Mouse (Mus musculus) hindbrain, embryonic 14.5 days (tissue): Measurements from ENCODE around the gene Gm10974. TPM values are rescaled to one million over a fixed set of nuclear protein-coding genes. Genes with fewer than 3 reads are reported as not detected.

Source experiments
- ATAC-seq: fragments of 200-750 bp; cut with Nextera tagmentation; 2 replicates; pipeline ENCODE4 v1.8.0; 2017; ENCODE audit warnings: moderate number of reproducible peaks, mild to moderate bottlenecking, moderate TSS enrichment, moderate library complexity; ENCODE audit not compliant: low FRiP score
- DNase-seq: peaks from one replicate; pipeline ENCODE4 v3.0.0-alpha.2; 2015; ENCODE audit warnings: low spot score
- H3K27ac ChIP-seq: fragments of 300-500 bp; sonication (generic); 2 replicates; pipeline ENCODE4 v1.5.1; 2014; ENCODE audit warnings: mild to moderate bottlenecking, moderate library complexity
- H3K27me3 ChIP-seq: fragments of 300-500 bp; sonication (generic); 2 replicates; pipeline ENCODE4 v1.6.1; 2014; ENCODE audit warnings: mild to moderate bottlenecking, low read length, mixed read lengths; ENCODE audit not compliant: control insufficient read depth, insufficient read depth
- H3K36me3 ChIP-seq: fragments of 300-500 bp; sonication (generic); replicated peaks from 2 replicates; pipeline ENCODE4 v1.6.1; 2014; ENCODE audit not compliant: control insufficient read depth, insufficient read depth
- H3K4me1 ChIP-seq: fragments of 300-500 bp; sonication (generic); replicated peaks from 2 replicates; pipeline ENCODE4 v1.6.1; 2014; ENCODE audit warnings: antibody characterized with exemption, low read length, mixed read lengths; ENCODE audit not compliant: control insufficient read depth, insufficient read depth
- H3K4me2 ChIP-seq: fragments of 300-500 bp; sonication (generic); replicated peaks from 2 replicates; pipeline ENCODE4 v1.6.1; 2014; ENCODE audit warnings: mild to moderate bottlenecking, moderate library complexity
- H3K4me3 ChIP-seq: fragments of 300-500 bp; sonication (generic); replicated peaks from 2 replicates; pipeline ENCODE4 v1.5.1; 2014; ENCODE audit warnings: mild to moderate bottlenecking, low read length
- H3K9ac ChIP-seq: fragments of 300-500 bp; sonication (generic); 2 replicates; pipeline ENCODE4 v1.6.1; 2014
- H3K9me3 ChIP-seq: fragments of 300-500 bp; sonication (generic); 2 replicates; pipeline ENCODE4 v1.6.1; 2016; ENCODE audit warnings: low read length; ENCODE audit not compliant: control insufficient read depth
- WGBS: fragments of 180-500 bp; shearing (Covaris S2); extraction: QIAGEN DNeasy Blood & Tissue Kit; methylation state at CpG from one replicate; pipeline ENCODE4 v1.1.7; 2014; 5-methylcytosine and 5-hydroxymethylcytosine counted together
- polyA plus RNA-seq: library from polyadenylated mRNA; unstranded; fragments of >200 nt; fragmentation: Nextera tagmentation; extraction: Ambion mirVana; gene quantifications from 2 replicates; pipeline ENCODE4 v1.2.1, GENCODE M21; 2014

Gm10974 gene
- polyA plus RNA-seq, 1 experiment from 2014 or later, result not detected

DNA sequence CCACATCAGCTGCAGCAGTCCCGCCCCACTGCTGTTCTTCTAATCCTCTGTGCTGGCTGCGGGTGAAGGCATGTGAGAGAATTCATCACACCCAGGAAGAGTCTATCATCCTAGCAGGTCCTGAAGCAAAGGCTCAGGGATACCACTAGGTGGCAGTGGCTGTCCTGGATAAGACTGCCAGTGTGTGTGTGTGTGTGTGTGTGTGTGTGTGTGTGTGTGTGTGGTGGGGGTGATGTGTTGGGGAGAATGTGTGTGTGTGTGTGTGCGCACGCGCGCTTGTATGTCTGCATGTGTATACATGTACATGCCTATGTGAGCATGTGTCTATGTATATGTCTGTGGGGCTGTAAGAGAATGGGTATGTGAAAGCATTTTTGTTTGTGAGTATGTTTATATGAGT, 43.7 kb downstream of the Gm10974 start:
- no peak overlapping the region for H3K4me3 ChIP-seq
- H3K4me1 ChIP-seq, result 0 out of 2 replicates have a peak, but pooled peaks cover 3% of the 10 kb centered on the region
- H3K36me3 ChIP-seq, result no peaks in the 10 kb centered on the region
- 71% methylated on average over 6 of the region's 6 CpGs for WGBS
- no peak overlapping the region for H3K27ac ChIP-seq
- no peak overlapping the region for H3K4me2 ChIP-seq
- H3K9ac ChIP-seq, result no peak overlapping the region
- no peaks in the 10 kb centered on the region for H3K27me3 ChIP-seq
- ATAC-seq (no peak), DNase-seq (no peak)
- no peaks in the 10 kb centered on the region for H3K9me3 ChIP-seq

DNA sequence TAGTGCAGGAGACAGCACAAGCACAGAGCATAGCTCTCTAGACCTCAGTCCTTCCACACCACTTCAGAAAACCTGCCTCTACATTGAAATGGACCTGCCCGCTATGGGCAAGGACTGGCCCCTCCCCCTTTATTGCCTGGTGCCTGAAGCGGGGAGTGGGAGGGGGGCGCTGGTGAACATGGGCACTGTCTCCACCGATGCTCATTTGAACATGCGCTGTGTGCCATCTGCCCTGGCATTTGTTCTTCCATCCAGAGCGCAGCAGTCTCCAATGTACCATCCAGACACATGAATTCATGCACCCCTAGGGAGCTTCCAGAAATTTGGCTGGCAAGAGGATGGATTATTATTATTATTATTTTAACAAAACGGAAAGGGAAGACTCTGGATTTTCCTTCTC, 47.4 kb downstream of the Gm10974 start:
- DNase-seq, result no peak
- Histone ChIP-seq H3K4me3 (no peak overlapping the region), H3K27me3 (no peaks in the 10 kb centered on the region), H3K4me2 (no peak overlapping the region), H3K27ac (no peak overlapping the region), H3K4me1 (0 out of 2 replicates have a peak, but pooled peaks cover 3% of the 10 kb centered on the region), H3K9me3 (no peaks in the 10 kb centered on the region), H3K36me3 (no peaks in the 10 kb centered on the region), H3K9ac (no peak overlapping the region)
- peak; percentile 70 for ATAC-seq
- 65% methylated on average over 7 of the region's 7 CpGs for WGBS

DNA sequence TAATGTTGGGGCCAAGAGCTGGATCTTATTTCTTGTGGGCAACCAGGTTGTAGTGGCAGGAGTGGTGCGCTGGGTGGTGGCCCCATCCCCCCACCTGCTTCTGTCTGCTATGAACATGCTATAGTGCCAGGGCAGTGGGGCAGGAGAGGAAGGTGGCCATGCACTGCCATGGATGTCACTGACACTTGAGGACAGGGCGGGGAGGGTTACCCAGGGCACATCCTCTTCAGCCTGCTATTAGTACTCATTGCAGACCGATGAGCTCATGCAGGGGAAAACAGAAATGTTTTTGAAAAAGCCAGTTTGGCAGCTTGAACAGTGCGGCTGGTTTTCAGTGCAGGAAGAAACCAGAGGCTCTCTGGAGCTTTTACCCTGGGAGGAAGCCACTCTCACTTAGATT, 51.1 kb downstream of the Gm10974 start:
- H3K4me2 ChIP-seq, result no peak overlapping the region
- H3K36me3 ChIP-seq, result no peaks in the 10 kb centered on the region
- no peaks in the 10 kb centered on the region for H3K27me3 ChIP-seq
- no peak for ATAC-seq
- 80% methylated on average over 4 of the region's 4 CpGs for WGBS
- no peak overlapping the region for H3K9ac ChIP-seq
- no peak overlapping the region for H3K27ac ChIP-seq
- H3K4me1 ChIP-seq, result 0 out of 2 replicates have a peak, but pooled peaks cover 3% of the 10 kb centered on the region
- no peak for DNase-seq
- H3K9me3 ChIP-seq, result no peaks in the 10 kb centered on the region
- H3K4me3 ChIP-seq, result no peak overlapping the region

DNA sequence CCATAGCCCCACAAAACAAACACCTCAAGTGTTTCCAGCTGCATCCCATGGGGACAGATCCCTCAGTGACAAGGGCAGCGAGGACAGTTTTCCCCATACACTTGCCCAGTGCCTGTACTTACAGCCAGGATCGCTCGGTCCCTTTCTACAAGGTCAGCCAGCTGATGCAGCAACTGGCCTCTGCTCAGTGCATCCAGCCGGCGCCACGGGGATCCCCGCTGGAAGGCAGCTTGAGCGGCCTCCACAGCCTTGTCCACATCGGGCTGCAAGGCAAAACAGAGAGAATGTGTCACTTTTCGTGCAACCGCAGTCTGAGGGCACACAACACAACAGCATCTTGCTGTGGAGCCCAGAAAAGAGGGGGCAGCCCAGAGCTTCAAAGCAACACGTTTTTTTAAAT, 53.3 kb downstream of the Gm10974 start:
- H3K36me3 ChIP-seq, result no peaks in the 10 kb centered on the region
- no peaks in the 10 kb centered on the region for H3K4me1 ChIP-seq
- H3K9me3 ChIP-seq, result no peaks in the 10 kb centered on the region
- H3K27ac ChIP-seq, result no peak overlapping the region
- 48% methylated on average over 12 of the region's 12 CpGs for WGBS
- DNase-seq, result no peak
- no peak overlapping the region for H3K4me2 ChIP-seq
- no peak for ATAC-seq
- no peak overlapping the region for H3K4me3 ChIP-seq
- H3K9ac ChIP-seq, result no peak overlapping the region
- H3K27me3 ChIP-seq, result peaks cover 4% of the 10 kb centered on the region; the same call in 1 of the 2 replicates

- no peaks in the 10 kb centered on the region for H3K9me3 ChIP-seq
- peaks cover 30% of the 10 kb centered on the region for H3K27me3 ChIP-seq
- H3K27ac ChIP-seq, result no peak overlapping the region
- H3K4me3 ChIP-seq, result no peak overlapping the region
- H3K4me1 ChIP-seq, result no peaks in the 10 kb centered on the region; the same call in 1 of the 2 replicates
- H3K4me2 ChIP-seq, result no peak overlapping the region
- 78% methylated on average over 8 of the region's 8 CpGs for WGBS
- no peak for DNase-seq
- no peak overlapping the region for H3K9ac ChIP-seq
- H3K36me3 ChIP-seq, result no peaks in the 10 kb centered on the region
- no peak for ATAC-seq
Measured at GRCm38 (mm10) chr7:66421903-66422302, 56.2 kb downstream of the Gm10974 start.

- under 1% methylated on average over 23 of the region's 23 CpGs for WGBS
- Histone ChIP-seq H3K4me1 (peaks cover 14% of the 10 kb centered on the region; the same call in 1 of the 2 replicates), H3K36me3 (no peaks in the 10 kb centered on the region), H3K9me3 (no peaks in the 10 kb centered on the region), H3K27ac (no peak overlapping the region), H3K4me2 (peak overlapping the region; percentile 94), H3K9ac (peak overlapping the region; percentile 49; the same call in 1 of the 2 replicates), H3K4me3 (peak overlapping the region; percentile 41), H3K27me3 (peaks cover 64% of the 10 kb centered on the region)
- ATAC-seq, result peak; percentile 40; the same call in 1 of the 2 replicates
- DNase-seq, result no peak
Measured at GRCm38 (mm10) chr7:66427053-66427436, 61.3 kb downstream of the Gm10974 start.

- Histone ChIP-seq H3K4me2 (peak within 1 kb of the TSS; percentile 94), H3K4me3 (peak within 1 kb of the TSS; percentile 41), H3K9ac (peak within 1 kb of the TSS; percentile 49), H3K4me1 (peaks cover 14% of the 10 kb centered on the region; the same call in 1 of the 2 replicates), H3K27me3 (peaks cover 64% of the 10 kb centered on the region), H3K27ac (no peak within 1 kb of the TSS), H3K9me3 (no peaks in the 10 kb centered on the region), H3K36me3 (no peaks in the 10 kb centered on the region)
- DNase-seq (no peak), ATAC-seq (peak; percentile 40)
- under 1% methylated on average over 50 of the region's 56 CpGs for WGBS
Measured at GRCm38 (mm10) chr7:66427437-66428161, 61.9 kb downstream of the Gm10974 start, which contains the start of gene Aldh1a3. Gene Aldh1a3, minus strand, starts transcription at chr7:66427517.

DNA sequence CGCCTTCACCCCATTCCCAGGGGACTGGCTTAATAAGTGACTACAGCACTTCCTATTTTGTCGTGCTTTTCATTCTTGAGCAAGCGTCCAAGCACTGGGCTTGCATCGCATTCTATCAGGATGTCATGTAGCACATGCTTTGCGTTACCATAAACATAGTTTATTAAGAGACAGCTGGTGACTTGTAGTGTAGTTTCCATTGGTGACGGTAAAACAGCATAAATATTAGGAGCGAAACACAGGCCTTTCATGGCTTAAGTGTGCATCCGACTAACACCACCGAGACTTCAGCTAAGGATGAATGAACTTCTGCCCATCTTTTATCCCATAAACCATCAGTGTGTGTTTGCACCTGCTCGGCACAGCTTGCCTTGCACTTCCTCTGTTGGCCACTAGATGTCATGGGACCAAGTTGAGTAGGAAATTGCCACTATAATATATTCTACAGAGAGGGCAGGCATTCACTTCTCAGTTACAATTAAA, 68.8 kb downstream of the Gm10974 start:
- Histone ChIP-seq H3K9ac (no peak overlapping the region), H3K4me2 (no peak overlapping the region), H3K27ac (no peak overlapping the region), H3K4me1 (no peaks in the 10 kb centered on the region), H3K4me3 (no peak overlapping the region), H3K27me3 (peaks cover 8% of the 10 kb centered on the region), H3K36me3 (no peaks in the 10 kb centered on the region), H3K9me3 (no peaks in the 10 kb centered on the region)
- 46% methylated on average over 10 of the region's 10 CpGs for WGBS
- DNase-seq (peak; percentile 83), ATAC-seq (peak; percentile 31; the same call in 1 of the 2 replicates)
